Mouse (Mus musculus): ENCODE data around the gene Coa4.
A peak's percentile ranks its signal among the peaks of the same experiment; 100 is the strongest.

Coa4 gene

GRCm38 (mm10) chr7:100504740-100505487, 32.0 kb upstream of the Coa4 start:
- no peak for DNase-seq

DNA sequence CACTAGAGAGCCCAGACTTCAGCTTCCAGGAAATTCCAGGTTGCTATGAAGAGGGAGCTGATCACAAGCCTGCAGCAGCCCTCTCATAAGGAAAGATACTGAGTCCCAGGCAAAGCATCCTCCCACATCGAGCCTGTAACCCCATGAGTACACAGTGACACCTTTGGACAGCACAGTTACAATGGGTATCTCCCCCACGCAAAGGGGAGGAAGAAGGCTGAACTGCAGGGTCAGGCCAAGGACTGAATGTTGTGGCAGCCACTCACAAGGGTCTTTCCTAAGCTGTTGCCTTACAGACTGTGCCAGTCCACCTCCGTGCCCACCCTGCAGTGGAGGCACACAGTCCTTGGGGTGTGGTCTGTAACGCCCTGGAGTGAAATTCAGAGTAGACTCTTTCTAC, 30.4 kb upstream of the Coa4 start:
- DNase-seq: no peak

GRCm38 (mm10) chr7:100508670-100509069, 28.2 kb upstream of the Coa4 start:
- no peak for DNase-seq

DNA sequence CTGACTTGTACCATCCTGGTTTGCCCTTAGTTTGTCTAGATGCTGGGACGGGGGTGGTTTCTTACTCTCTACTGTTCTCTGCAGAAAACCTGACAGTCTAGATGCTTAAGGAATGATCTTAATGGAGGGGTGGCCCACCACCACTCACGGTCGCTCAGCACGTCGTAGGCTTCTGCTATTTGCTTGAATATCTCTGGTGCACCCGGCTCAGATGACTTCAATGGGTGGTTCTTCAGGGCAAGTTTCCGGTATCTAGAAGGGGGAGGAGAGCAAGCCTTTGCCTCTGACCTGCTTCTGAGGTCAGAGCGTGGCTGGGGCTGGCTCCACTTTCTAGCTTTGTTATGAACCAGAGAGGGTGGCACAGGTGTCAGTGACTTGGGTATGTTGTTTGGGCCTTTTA, 25.3 kb upstream of the Coa4 start:
- no peak for DNase-seq

DNA sequence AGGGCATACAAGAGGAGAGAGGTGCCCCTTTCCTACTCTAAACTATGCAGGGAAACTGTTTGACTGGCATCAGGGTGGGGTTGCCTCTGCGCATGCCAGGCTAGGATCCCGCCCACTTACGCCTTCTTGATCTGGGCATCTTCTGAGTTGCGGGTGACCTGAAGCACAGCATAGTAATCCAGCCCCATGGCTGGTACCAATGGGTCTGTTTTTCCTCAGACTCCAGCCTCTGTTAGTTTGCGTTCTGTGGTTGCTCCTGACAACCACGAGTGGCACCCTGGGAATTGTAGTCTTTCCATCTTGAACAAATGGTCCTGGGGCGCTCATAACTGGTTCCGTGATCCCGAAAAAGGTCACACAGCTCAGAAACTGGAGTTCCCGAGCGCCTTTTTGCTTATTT, 22.3 kb upstream of the Coa4 start, which contains the start of gene Dnajb13:
Gene Dnajb13, minus strand, starts transcription at position 388 of the 400 bp plus-strand sequence.
- no peak for DNase-seq

GRCm38 (mm10) chr7:100520204-100520603, 16.7 kb upstream of the Coa4 start:
- DNase-seq: no peak

DNA sequence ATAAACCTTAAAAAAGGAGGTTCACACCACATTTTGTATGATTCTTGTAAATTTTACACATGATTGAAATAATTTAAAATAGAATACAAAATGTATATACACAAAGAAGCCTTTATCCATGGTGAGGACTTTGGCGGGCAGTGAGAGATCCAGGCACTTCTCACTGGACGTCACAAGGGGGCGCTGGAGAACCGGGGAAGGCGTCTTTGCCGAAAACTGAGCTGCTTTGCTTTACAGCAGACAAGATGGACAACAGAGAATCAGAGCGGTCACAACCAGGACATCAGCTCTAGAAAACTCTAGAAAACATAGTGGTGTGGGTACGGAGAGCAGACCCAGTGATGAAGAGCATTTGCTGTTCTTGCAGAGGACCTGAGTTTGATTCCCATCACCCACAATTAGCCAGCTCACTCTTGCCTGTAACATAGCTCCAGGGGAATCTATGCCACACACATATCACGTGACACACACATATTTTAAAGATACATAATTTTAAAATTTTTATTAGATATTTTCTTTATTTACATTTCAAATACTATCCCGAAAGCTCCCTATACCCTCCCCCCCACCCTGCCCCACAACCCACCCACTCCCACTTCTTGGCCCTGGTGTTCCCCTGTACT, 16.1 kb upstream of the Coa4 start:
- peak; percentile 82 to 88 for DNase-seq

GRCm38 (mm10) chr7:100522222-100522621, 14.6 kb upstream of the Coa4 start:
- DNase-seq: no peak

- DNase-seq: no peak
These were observed 12.2 kb upstream of the Coa4 start for GRCm38 (mm10) chr7:100524669-100525068.

- no peak for DNase-seq
These were observed 6.1 kb upstream of the Coa4 start for GRCm38 (mm10) chr7:100530766-100531165.

GRCm38 (mm10) chr7:100533503-100533902, 3.4 kb upstream of the Coa4 start:
- no peak for DNase-seq

GRCm38 (mm10) chr7:100534216-100534615, 2.7 kb upstream of the Coa4 start:
- DNase-seq: no peak

- DNase-seq: no peak
These were observed 1.0 kb upstream of the Coa4 start for GRCm38 (mm10) chr7:100535831-100536230.

DNA sequence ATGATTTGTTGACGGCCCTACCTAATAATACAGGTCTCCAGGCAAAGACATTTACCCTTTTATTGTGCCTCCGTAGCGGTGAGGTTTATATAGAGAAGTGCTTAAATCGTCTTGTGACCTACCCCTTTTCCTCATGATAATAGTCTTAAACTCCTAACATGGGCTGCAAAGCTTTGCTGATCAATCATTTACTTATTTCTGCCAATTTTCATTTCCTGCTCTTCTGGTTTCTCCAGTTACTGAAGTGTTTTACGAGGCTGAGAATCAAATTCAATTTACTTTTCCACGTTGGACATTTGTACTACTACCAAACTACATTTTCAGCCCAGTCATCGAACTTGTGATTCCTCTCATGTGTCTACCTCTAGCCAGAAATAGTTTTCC, 640 bp downstream of the Coa4 start:
- no peak for DNase-seq

- no peak for DNase-seq
These were observed 2.6 kb downstream of the Coa4 start for GRCm38 (mm10) chr7:100539516-100539915.

DNA sequence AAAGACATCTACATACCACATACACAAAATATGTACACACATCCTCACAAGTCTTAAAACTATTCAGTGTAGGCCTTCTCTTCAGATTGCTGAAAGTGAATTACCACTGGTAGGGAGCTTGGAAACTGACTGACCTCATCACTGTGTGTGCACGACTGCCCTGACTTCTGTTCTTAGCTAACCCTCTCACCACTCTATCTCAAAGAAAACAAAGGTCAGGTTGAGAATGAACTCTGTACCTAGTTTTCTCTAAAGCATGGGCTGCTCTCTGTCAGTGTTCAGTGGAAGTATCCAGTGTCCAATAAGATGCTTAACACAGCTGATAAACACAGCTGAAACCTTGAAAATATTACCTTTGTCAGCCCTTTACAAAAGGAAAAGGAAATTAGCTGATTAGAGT, 7.6 kb downstream of the Coa4 start:
- DNase-seq: no peak

- no peak for DNase-seq
These were observed 10.8 kb downstream of the Coa4 start for GRCm38 (mm10) chr7:100547631-100548030.

- no peak for DNase-seq
These were observed 12.9 kb downstream of the Coa4 start for GRCm38 (mm10) chr7:100549796-100550195.

- DNase-seq: peak; percentile 57 to 63
These were observed 13.6 kb downstream of the Coa4 start for GRCm38 (mm10) chr7:100550338-100551007.

DNA sequence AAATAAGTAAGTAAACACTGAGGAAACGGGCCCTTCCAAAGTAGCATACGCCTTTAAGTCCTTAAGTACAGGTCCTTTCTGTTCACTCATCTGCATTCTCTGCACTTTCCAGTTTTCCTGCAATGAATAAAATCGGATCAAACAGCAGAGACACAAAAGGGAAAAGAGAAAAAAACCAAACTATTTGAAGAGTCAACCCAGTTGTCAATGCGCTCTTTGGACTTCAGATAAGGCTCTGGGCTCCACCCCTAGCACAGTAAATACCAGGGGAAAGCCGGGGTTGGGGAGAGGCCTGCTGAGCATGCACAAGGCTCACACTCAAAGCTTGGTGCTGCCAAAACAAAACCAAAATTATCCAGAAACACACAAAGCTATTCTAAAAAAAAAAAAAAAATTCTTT, 18.1 kb downstream of the Coa4 start:
- no peak for DNase-seq

DNA sequence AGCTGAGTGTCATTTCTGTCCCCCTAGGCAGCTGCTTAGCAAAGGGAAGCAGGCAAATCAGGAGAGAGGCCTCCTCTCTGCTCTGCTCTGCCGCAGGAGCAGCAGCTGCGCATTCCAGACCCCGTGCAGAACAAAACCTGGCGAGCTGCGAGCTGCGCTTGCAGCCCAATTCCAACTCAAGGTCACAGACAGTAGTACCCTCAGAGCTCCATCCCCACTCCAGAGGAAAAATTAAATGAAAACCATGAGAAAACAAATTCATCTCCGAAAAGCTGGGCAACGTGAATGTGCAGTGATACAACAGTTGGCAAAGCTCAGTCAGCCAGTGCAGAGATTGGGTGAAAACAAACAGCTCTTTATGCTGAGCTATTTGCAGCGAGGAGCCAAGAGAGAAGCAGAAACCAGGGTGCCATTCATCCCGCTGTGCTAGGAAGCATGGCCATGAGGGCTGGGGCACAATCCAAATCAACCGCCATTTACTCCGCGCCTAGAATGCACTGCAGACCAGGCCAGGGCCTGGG, 18.6 kb downstream of the Coa4 start:
- peak; percentile 52 to 54 for DNase-seq

DNA sequence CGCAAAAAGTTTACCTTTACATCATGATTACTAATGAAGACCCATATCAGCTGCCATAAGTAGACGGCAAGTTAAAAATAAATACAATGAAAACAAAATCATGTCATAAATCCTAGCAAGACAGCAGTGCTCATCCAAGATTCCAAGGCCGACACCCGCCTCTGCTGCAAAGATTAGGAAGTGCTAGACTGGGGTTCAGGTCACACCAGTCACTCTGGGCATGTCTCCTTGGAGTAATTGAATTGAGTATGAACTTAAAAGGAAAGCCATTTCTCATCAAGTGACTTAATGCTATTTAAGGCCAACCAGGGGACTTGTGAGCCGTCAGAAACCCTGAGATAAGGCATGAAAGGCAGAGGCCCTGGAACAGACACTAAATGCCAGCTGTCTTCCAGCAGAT, 20.4 kb downstream of the Coa4 start:
- DNase-seq: no peak

GRCm38 (mm10) chr7:100559331-100559730, 22.5 kb downstream of the Coa4 start:
- DNase-seq: no peak
